Mouse (Mus musculus) urinary bladder, adult 18-20 months (tissue): ENCODE data around the gene Faf1.

Experiments
- DNase-seq, 2 experiments: peaks; one replicate each; pipeline ENCODE4 v3.0.0; 2022; ENCODE audit warnings: low spot score in 2 of 2, mixed read lengths in 2 of 2

Faf1 gene

DNA sequence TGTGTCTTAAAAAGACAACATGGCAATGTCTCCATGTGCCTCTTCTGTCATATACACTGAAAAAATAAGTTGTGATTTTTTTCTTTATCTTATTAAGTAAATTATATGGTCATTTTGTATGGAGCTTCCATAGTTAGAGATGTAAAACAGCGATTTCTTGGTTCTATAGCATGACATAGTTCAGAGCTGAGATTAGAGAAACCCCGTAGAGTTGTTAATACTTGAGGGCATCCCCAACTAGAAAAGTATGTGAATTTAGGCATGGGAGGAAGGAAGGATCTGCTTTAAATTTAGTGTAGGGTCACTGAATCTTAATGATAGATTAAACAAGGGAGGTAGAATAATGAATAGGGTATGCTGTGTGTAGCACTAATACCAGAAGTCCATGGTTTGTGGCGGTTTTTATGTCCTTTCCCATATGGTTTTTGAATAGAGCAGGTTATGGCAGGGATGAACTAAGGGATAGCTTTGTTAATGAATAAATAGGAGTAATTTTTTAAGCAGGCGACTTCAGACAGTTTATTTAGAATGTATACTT is 106.3 kb downstream of the Faf1 start:
- DNase-seq, result no peak

DNA sequence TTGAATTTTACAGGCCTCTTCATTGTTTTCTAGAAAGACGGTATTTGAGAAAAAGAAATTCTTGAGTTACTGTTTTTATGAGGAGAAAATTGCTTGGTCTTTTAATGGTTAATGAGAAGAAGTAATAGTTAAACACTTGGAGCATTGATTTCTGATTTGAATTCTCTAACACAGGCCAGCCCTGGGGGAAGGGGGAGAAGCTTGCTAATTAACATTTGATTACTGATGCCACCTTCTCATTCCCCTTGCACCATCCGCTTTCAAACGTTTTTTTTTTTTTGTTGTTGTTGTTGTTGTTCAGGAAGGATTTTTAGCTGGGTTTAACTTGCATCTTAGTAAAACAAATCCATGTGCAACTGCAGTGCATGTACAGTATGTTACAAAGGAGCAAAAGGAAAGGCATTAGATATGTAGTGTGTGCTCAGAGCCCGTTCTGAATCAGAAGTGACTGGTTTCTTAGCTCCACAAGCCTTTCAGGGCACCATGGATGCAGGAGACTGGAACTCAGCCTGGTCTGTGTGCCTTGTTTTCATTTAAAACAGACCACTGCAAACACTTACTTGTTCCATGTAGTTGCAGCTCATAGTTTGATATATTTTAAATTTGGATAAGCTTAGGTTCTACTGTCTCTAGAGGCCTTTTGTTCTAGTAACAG is 113.1 kb downstream of the Faf1 start:
- DNase-seq, result no peak

GRCm38 (mm10) chr4:109792331-109792730 is 115.9 kb downstream of the Faf1 start:
- DNase-seq, result no peak

DNA sequence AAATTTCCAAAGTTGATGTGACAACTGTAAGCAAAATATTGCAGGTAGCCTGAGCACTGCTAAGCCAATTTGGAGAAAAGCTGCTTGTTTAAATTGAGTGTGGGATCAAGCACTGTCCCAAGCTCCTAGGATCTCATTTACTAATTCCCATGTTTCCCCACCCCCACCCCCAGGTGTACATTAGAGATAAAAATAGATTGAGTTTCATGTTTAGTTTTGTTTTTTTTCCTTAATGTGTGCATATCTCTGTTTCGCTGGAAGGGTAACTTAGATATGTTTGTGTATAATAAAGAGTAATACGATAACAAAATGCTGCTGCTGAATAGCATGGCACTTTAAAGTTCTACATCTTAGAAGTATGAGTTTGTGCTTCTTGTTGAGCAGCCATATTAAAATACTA is 116.7 kb downstream of the Faf1 start:
- DNase-seq, result no peak

GRCm38 (mm10) chr4:109797511-109798182 is 121.3 kb downstream of the Faf1 start:
- no peak for DNase-seq

DNA sequence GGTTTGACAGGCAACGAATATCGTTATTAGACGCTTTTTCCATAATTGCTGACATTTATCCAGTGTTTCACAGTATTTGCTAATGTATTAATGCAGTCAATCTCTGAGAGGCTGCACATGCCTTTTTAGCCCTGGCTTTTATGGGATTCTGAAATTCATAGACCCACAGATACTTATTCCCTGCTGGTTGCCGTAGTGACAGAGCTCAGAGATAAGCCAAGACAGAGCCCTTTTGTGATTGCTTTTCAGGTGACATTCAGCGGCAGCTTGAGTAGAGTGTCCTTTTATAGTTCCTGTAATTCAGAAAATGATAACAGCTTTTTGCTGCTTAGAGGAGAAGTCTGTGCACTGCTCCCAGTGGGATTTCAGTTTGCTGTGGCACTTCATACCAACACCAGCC is 130.0 kb downstream of the Faf1 start:
- no peak for DNase-seq

- DNase-seq, result no peak
Measured at GRCm38 (mm10) chr4:109815161-109815560, 138.8 kb downstream of the Faf1 start.

- no peak for DNase-seq
Measured at GRCm38 (mm10) chr4:109815592-109815991, 139.2 kb downstream of the Faf1 start.

- DNase-seq, result no peak
Measured at GRCm38 (mm10) chr4:109819455-109819854, 143.1 kb downstream of the Faf1 start.

DNA sequence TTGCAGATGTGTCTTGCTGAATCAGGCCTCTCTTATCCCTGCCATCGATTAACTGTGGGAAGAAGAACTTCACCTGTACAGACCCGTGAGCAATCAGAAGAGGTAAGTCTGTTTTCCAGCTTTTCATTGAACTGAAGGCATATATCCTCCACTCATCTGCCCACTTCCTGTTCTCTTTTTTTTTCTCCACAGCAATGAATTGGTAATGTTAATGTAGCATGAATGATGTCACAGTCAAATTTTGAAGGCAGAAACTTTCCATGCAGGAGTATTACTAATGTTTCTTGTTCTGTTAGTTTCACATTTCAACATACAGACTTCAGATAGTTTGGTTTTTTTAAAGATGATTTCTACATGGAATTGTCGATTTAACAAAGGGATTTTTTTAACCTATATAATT is 153.4 kb downstream of the Faf1 start:
- no peak for DNase-seq

DNA sequence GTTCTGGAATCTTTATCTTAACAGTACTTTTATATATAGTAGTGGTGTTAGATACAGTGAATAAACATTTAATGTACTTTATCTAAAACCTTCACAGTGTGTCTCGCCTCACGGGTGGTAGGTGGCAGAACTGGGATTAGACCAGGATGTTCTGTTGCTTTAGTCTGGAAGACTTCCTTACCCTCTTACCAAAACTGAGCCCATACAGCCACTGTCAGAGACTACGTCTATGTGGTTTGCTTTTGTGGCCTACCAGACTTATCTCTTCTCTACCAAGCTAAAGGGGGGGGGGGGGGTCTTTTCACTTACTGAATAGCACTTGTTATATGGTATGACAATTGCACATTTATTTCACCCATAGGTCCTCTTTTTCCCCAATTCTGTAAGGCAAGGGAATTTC is 181.5 kb downstream of the Faf1 start:
- DNase-seq, result no peak

GRCm38 (mm10) chr4:109858571-109859392 is 182.4 kb downstream of the Faf1 start:
- DNase-seq, result no peak

DNA sequence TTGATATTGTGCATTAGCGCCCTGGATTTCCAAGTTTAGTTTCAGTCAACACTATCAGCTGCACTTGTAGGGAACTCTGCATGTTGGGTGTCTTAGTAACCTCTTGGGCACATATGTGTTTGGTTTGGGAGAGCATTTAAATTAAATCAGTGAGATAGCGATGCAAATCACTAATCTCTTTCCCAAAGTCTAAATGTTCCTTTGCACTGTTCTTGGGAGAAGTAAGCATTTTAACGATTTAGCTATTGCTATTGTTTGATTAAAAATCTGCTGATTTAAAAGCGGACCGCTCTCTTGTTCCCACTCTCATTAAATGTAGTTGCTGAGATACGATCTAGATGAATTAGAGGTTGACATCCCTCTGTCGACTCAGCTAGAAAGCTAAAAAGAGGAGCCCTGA is 183.0 kb downstream of the Faf1 start:
- no peak for DNase-seq

DNA sequence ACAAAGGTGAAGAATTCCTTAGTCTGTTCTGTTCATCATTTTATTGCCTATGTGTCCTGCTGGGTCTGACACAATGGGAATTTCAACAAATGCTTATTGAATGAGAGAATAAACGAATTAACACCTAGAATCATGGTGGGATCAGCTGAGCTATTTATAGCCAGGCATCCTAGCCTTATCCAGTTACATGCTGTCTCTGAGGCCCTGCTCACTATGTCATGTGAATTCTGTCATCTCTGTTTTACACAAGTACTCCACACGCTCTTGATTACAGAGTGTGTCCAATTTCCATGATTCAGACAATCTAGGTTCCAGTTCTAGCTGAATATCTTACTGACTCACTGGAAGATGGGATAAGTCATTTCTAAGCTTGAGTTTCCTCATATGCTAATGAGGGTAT is 183.9 kb downstream of the Faf1 start:
- DNase-seq, result no peak

- DNase-seq, result no peak
Measured at GRCm38 (mm10) chr4:109862271-109862670, 185.9 kb downstream of the Faf1 start.

- DNase-seq, result no peak
Measured at GRCm38 (mm10) chr4:109863021-109863420, 186.6 kb downstream of the Faf1 start.

DNA sequence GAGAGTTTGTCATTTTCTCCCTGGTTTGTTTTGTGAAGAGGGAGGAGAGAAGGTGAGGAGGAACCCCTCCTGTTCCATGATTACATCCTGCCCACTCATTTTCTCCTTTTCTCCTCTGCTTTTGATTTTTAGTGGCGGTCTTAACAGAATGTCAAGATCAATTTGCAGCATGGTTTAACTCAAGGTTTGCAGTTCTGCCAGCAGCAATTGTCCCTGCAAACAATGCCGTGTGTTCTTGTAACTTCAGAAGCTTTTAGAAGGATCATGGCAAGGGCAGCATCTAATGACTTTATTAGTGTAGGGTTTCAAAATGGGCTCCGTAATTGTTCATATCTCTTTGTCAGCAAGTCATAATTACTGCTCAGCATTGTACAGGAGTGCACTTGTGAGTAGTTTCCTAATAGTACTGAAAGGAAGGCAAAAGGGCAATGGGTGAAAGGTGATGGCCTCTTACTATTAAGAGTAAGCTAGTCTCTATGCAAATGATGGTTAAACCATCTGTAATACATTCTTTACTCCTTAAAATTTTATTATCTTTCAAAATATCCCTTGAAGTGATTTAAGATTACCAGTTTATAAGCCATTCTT is 192.6 kb downstream of the Faf1 start:
- no peak for DNase-seq

DNA sequence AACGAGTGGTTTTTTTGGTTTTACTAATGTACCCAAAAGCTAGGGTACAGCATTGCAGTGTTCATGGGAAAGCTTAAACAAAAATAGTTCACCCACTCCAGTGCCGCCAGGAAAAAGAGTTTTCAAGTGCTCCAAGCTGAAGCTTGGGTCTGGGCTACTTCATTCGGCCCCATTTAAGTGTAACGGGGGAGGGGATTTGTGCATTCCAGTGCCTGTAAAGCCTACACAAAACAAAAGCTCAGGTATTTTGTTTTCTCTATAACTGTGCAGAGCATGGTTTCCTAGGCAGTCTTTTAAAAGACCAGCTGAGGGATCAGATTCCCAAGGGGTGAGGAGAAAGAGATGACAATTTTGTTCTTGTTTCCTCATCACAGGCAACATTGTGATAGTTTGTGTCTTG is 207.9 kb downstream of the Faf1 start:
- no peak for DNase-seq

- no peak for DNase-seq
Measured at GRCm38 (mm10) chr4:109887856-109888357, 211.5 kb downstream of the Faf1 start.

GRCm38 (mm10) chr4:109897810-109898566 is 221.6 kb downstream of the Faf1 start:
- DNase-seq, result no peak

GRCm38 (mm10) chr4:109901076-109901475 is 224.7 kb downstream of the Faf1 start:
- no peak for DNase-seq
